Mouse (Mus musculus) lung, embryonic 15.5 days (tissue): Measurements from ENCODE around the gene Plekhb2. TPM values are rescaled to one million over a fixed set of nuclear protein-coding genes. Genes with fewer than 3 reads are reported as not detected.

Source experiments
- ATAC-seq: fragments of 200-750 bp; cut with Nextera tagmentation; 2 replicates; pipeline ENCODE4 v1.8.0; 2017; ENCODE audit warnings: moderate number of reproducible peaks, borderline replicate concordance; ENCODE audit not compliant: low FRiP score, low TSS enrichment; ENCODE audit errors: extremely low read depth
- H3K27ac ChIP-seq: fragments of 300-500 bp; sonication (generic); 2 replicates; pipeline ENCODE4 v1.5.1; 2015; ENCODE audit warnings: moderate library complexity, mild to moderate bottlenecking, inconsistent platforms
- H3K27me3 ChIP-seq: fragments of 300-500 bp; sonication (generic); 2 replicates; pipeline ENCODE4 v1.6.1; 2015; ENCODE audit warnings: inconsistent platforms
- H3K36me3 ChIP-seq: fragments of 300-500 bp; sonication (generic); 2 replicates; pipeline ENCODE4 v1.6.1; 2015; ENCODE audit warnings: inconsistent platforms
- H3K4me1 ChIP-seq: fragments of 300-500 bp; sonication (generic); 2 replicates; pipeline ENCODE4 v1.6.1; 2015; ENCODE audit warnings: inconsistent platforms
- H3K4me2 ChIP-seq: fragments of 300-500 bp; sonication (generic); 2 replicates; pipeline ENCODE4 v1.6.1; 2015; ENCODE audit warnings: inconsistent platforms, mild to moderate bottlenecking, moderate library complexity
- H3K4me3 ChIP-seq: fragments of 300-500 bp; sonication (generic); 2 replicates; pipeline ENCODE4 v1.5.1; 2015; ENCODE audit warnings: mild to moderate bottlenecking, inconsistent platforms
- H3K9ac ChIP-seq: fragments of 300-500 bp; sonication (generic); 2 replicates; pipeline ENCODE4 v1.6.1; 2015; ENCODE audit warnings: inconsistent platforms
- H3K9me3 ChIP-seq: fragments of 300-500 bp; sonication (generic); 2 replicates; pipeline ENCODE4 v1.6.1; 2016; ENCODE audit warnings: inconsistent platforms
- WGBS: fragments of 180-500 bp; shearing (Covaris S2); methylation state at CpG from one replicate; pipeline ENCODE4 v1.1.7; 2015; 5-methylcytosine and 5-hydroxymethylcytosine counted together
- polyA plus RNA-seq: library from polyadenylated mRNA; unstranded; fragments of >200 nt; fragmentation: Nextera tagmentation; extraction: Ambion mirVana; gene quantifications from 2 replicates; pipeline ENCODE4 v1.2.1, GENCODE M21; 2015

Plekhb2 gene
- polyA plus RNA-seq, 1 experiment from 2014 or later: 31.8 TPM

- Histone ChIP-seq H3K9me3 (no peaks in the 10 kb centered on the region), H3K9ac (no peak overlapping the region), H3K27me3 (no peaks in the 10 kb centered on the region), H3K27ac (no peak overlapping the region), H3K36me3 (no peaks in the 10 kb centered on the region), H3K4me3 (no peak overlapping the region), H3K4me2 (no peak overlapping the region), H3K4me1 (no peaks in the 10 kb centered on the region)
- WGBS: 70% methylated on average over 12 of the region's 12 CpGs
- no peak for ATAC-seq
Observed at GRCm38 (mm10) chr1:34855056-34855739, 5.4 kb downstream of the Plekhb2 start.

GRCm38 (mm10) chr1:34858671-34859070, 8.9 kb downstream of the Plekhb2 start:
- Histone ChIP-seq H3K27ac (no peak overlapping the region), H3K36me3 (0 out of 2 replicates have a peak, but pooled peaks cover 4% of the 10 kb centered on the region), H3K4me3 (no peak overlapping the region), H3K4me1 (peaks cover 3% of the 10 kb centered on the region), H3K27me3 (no peaks in the 10 kb centered on the region), H3K9ac (no peak overlapping the region), H3K4me2 (no peak overlapping the region), H3K9me3 (no peaks in the 10 kb centered on the region)
- no peak for ATAC-seq
- WGBS: 67% methylated on average over 5 of the region's 5 CpGs

GRCm38 (mm10) chr1:34859761-34860160, 10.0 kb downstream of the Plekhb2 start:
- Histone ChIP-seq H3K9ac (no peak overlapping the region), H3K27ac (no peak overlapping the region), H3K27me3 (no peaks in the 10 kb centered on the region), H3K36me3 (0 out of 2 replicates have a peak, but pooled peaks cover 4% of the 10 kb centered on the region), H3K4me2 (no peak overlapping the region), H3K4me3 (no peak overlapping the region), H3K9me3 (no peaks in the 10 kb centered on the region), H3K4me1 (peaks cover 8% of the 10 kb centered on the region)
- WGBS: 87% methylated on average over 3 of the region's 3 CpGs
- no peak for ATAC-seq

- Histone ChIP-seq H3K27me3 (no peaks in the 10 kb centered on the region), H3K27ac (no peak overlapping the region), H3K9me3 (no peaks in the 10 kb centered on the region), H3K9ac (no peak overlapping the region), H3K4me3 (no peak overlapping the region), H3K4me2 (no peak overlapping the region), H3K4me1 (peaks cover 8% of the 10 kb centered on the region), H3K36me3 (0 out of 2 replicates have a peak, but pooled peaks cover 4% of the 10 kb centered on the region)
- no peak for ATAC-seq
- WGBS: 87% methylated on average over 7 of the region's 7 CpGs
Observed at GRCm38 (mm10) chr1:34860205-34860604, 10.4 kb downstream of the Plekhb2 start.

- no peak overlapping the region for H3K4me3 ChIP-seq
- H3K4me2 ChIP-seq: no peak overlapping the region
- 0 out of 2 replicates have a peak, but pooled peaks cover 4% of the 10 kb centered on the region for H3K36me3 ChIP-seq
- WGBS: 91% methylated on average over 13 of the region's 13 CpGs
- ATAC-seq: no peak
- H3K27ac ChIP-seq: no peak overlapping the region
- no peaks in the 10 kb centered on the region for H3K9me3 ChIP-seq
- H3K27me3 ChIP-seq: no peaks in the 10 kb centered on the region
- H3K4me1 ChIP-seq: peaks cover 8% of the 10 kb centered on the region
- H3K9ac ChIP-seq: no peak overlapping the region
Observed at GRCm38 (mm10) chr1:34862877-34863276, 13.1 kb downstream of the Plekhb2 start.

GRCm38 (mm10) chr1:34863323-34863722, 13.5 kb downstream of the Plekhb2 start:
- 69% methylated on average over 7 of the region's 7 CpGs for WGBS
- ATAC-seq: no peak
- 0 out of 2 replicates have a peak, but pooled peaks cover 4% of the 10 kb centered on the region for H3K36me3 ChIP-seq
- H3K4me2 ChIP-seq: no peak overlapping the region
- no peak overlapping the region for H3K27ac ChIP-seq
- H3K9ac ChIP-seq: no peak overlapping the region
- no peaks in the 10 kb centered on the region for H3K9me3 ChIP-seq
- no peak overlapping the region for H3K4me3 ChIP-seq
- H3K4me1 ChIP-seq: peaks cover 8% of the 10 kb centered on the region
- H3K27me3 ChIP-seq: no peaks in the 10 kb centered on the region

- Histone ChIP-seq H3K4me2 (no peak overlapping the region), H3K9ac (no peak overlapping the region), H3K4me3 (no peak overlapping the region), H3K4me1 (peaks cover 8% of the 10 kb centered on the region), H3K9me3 (no peaks in the 10 kb centered on the region), H3K36me3 (0 out of 2 replicates have a peak, but pooled peaks cover 4% of the 10 kb centered on the region), H3K27me3 (no peaks in the 10 kb centered on the region), H3K27ac (peak overlapping the region; percentile 81)
- peak; percentile 72; the same call in 1 of the 2 replicates for ATAC-seq
- 27% methylated on average over 7 of the region's 7 CpGs for WGBS
Observed at GRCm38 (mm10) chr1:34864243-34864642, 14.5 kb downstream of the Plekhb2 start.

- no peak for ATAC-seq
- Histone ChIP-seq H3K9me3 (no peaks in the 10 kb centered on the region), H3K36me3 (0 out of 2 replicates have a peak, but pooled peaks cover 4% of the 10 kb centered on the region), H3K9ac (no peak overlapping the region), H3K27me3 (no peaks in the 10 kb centered on the region), H3K27ac (no peak overlapping the region), H3K4me2 (no peak overlapping the region), H3K4me3 (no peak overlapping the region), H3K4me1 (peaks cover 8% of the 10 kb centered on the region)
- WGBS: 76% methylated on average over 9 of the region's 9 CpGs
Observed at GRCm38 (mm10) chr1:34865866-34866265, 16.1 kb downstream of the Plekhb2 start.

GRCm38 (mm10) chr1:34866815-34867573, 17.2 kb downstream of the Plekhb2 start:
- no peak overlapping the region for H3K27ac ChIP-seq
- 51% methylated on average over 10 of the region's 10 CpGs for WGBS
- H3K4me1 ChIP-seq: peaks cover 8% of the 10 kb centered on the region
- H3K9ac ChIP-seq: no peak overlapping the region
- 0 out of 2 replicates have a peak, but pooled peaks cover 4% of the 10 kb centered on the region for H3K36me3 ChIP-seq
- H3K27me3 ChIP-seq: no peaks in the 10 kb centered on the region
- no peak overlapping the region for H3K4me3 ChIP-seq
- H3K4me2 ChIP-seq: no peak overlapping the region
- H3K9me3 ChIP-seq: no peaks in the 10 kb centered on the region
- ATAC-seq: peak; percentile 40; the same call in 1 of the 2 replicates

- 90% methylated on average over 5 of the region's 5 CpGs for WGBS
- H3K9ac ChIP-seq: no peak overlapping the region
Observed at GRCm38 (mm10) chr1:34867574-34867955, 17.8 kb downstream of the Plekhb2 start.

GRCm38 (mm10) chr1:34868391-34868790, 18.6 kb downstream of the Plekhb2 start:
- Histone ChIP-seq H3K4me1 (peaks cover 8% of the 10 kb centered on the region), H3K4me2 (no peak overlapping the region), H3K9me3 (no peaks in the 10 kb centered on the region), H3K27ac (no peak overlapping the region), H3K27me3 (no peaks in the 10 kb centered on the region), H3K36me3 (no peaks in the 10 kb centered on the region), H3K4me3 (no peak overlapping the region), H3K9ac (no peak overlapping the region)
- 87% methylated on average over 8 of the region's 8 CpGs for WGBS
- ATAC-seq: no peak

More at GRCm38 (mm10) chr1:34867574-34867955, 17.8 kb downstream of the Plekhb2 start:
- H3K4me1 ChIP-seq: peaks cover 8% of the 10 kb centered on the region
- no peaks in the 10 kb centered on the region for H3K9me3 ChIP-seq
- no peak overlapping the region for H3K27ac ChIP-seq
- H3K4me3 ChIP-seq: no peak overlapping the region
- 0 out of 2 replicates have a peak, but pooled peaks cover 3% of the 10 kb centered on the region for H3K36me3 ChIP-seq
- H3K4me2 ChIP-seq: no peak overlapping the region
- ATAC-seq: no peak
- H3K27me3 ChIP-seq: no peaks in the 10 kb centered on the region

- no peaks in the 10 kb centered on the region for H3K36me3 ChIP-seq
- no peak overlapping the region for H3K4me3 ChIP-seq
- no peaks in the 10 kb centered on the region for H3K27me3 ChIP-seq
- no peak overlapping the region for H3K4me2 ChIP-seq
- ATAC-seq: no peak
- no peaks in the 10 kb centered on the region for H3K4me1 ChIP-seq
- 96% methylated on average over 16 of the region's 16 CpGs for WGBS
- no peaks in the 10 kb centered on the region for H3K9me3 ChIP-seq
- H3K27ac ChIP-seq: no peak overlapping the region
- no peak overlapping the region for H3K9ac ChIP-seq
Observed at GRCm38 (mm10) chr1:34869231-34869630, 19.5 kb downstream of the Plekhb2 start.
